Mouse (Mus musculus) kidney, adult 2 months (tissue): ENCODE measurements around the gene Lap3.

Experiments used
- CTCF ChIP-seq: fragments of 200-500 bp; conservative IDR thresholded peaks from 2 replicates; pipeline ENCODE4 v1.5.1; 2011; ENCODE audit warnings: low read depth, mild to moderate bottlenecking, control low read depth, low read length, moderate library complexity, mixed read lengths; ENCODE audit not compliant: insufficient read depth, insufficient read length
- POLR2A ChIP-seq: fragments of 200-500 bp; IDR thresholded peaks from one replicate; pipeline ENCODE4 v1.6.1; 2011; ENCODE audit warnings: low read depth, low read length, control low read depth

DNA sequence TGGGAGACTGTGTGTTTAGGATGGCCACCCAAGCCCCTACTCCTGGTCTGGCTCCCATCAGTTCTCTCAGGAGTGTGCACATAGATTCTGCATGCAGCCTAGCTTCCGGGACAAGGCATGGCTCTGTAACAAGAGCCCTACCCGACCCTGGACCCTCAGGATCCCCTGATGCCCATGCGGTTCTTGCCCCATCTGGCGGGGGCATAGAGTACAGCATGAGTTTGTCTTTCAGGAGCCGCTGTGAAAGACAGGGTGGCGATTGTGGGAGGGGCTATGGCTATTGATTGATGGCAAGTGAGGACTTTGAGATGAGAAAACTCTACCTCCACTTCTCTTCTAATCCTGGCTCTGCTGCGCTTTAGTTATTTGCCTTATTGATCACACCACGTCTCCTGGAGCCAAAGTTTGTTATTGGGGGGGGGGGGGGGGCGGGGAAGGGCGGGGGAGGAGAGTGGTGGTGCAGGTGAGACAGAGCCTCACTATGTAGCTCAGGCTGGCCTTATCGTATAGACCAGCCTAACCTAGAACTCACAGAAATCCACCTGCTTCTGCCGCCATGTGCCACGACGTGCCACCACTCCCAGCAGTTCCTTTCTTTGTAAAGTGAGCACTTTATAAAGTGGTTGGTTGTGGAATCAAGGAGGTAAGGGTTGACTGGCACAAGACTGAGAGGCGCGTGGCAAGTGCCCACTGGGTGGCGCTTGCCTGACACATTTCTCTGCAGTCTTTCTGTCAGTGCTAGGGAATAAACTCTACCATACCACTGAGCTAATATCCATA lies 41.3 kb downstream of the Lap3 start:
- TF ChIP-seq CTCF (peak; percentile 81), POLR2A (no peak)
